Mouse (Mus musculus): ENCODE data around the gene Mrpl3.

GRCm38 (mm10) chr9:105072991-105073748 lies 20.1 kb downstream of the Mrpl3 start:
- no peak for TF ChIP-seq CTCF (IDR thresholded peaks at IDR 0.05; ENCODE audit: extremely low read depth, insufficient read depth, insufficient read length, insufficient replicate concordance)
- no peak for TF ChIP-seq POLR2A (IDR thresholded peaks at IDR 0.05; ENCODE audit: low read depth, low read length)
